In the genomic region with DNA sequence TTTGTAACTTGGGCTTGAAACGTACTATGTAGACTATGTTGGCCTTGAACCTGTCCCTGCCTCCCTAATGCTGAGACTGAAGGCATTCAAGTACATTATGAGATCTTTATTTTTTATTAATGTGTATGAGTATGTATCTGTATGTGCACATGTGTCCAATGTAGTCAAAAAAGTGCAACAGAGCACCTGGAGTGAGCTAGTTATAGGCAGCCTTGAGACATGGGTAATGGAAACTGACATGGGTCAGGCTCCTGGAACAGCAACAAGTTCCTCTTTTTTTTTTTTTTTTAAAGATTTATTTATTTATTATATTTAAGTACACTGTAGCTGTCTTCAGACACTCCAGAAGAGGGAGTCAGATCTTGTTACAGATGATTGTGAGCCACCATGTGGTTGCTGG, we compare ENCODE assay signal across 4 mouse cellular contexts. TPM values are rescaled to one million over a fixed set of nuclear protein-coding genes. Genes with fewer than 3 reads are reported as not detected.
"Had no signal": no experiment of that assay in that cellular context is flagged by ENCODE, and none has a peak within 500 bp of the region (broad histone marks: within the 10 kb centered on the region; RNA-seq: fewer than 3 reads in every experiment).

No protein-coding gene starts in this region.

RNA-seq across cellular contexts. Expression of gene Stox1, which starts 55.8 kb away (rescaled TPM):
- total RNA-seq: megakaryocyte-erythroid progenitor cell, adult 5-6 weeks; monocyte, adult 5-6 weeks had no signal
- polyA plus RNA-seq: macrophage, myocyte had no signal
